Mouse (Mus musculus): ENCODE measurements around the gene Col18a1.

Col18a1 gene

GRCm38 (mm10) chr10:77182804-77183331 lies 16.5 kb upstream of the Col18a1 start:
- no peak for DNase-seq (ENCODE audit: low spot score in 2 of 2)

- DNase-seq (ENCODE audit: low spot score in 2 of 2): no peak
These were observed 13.8 kb upstream of the Col18a1 start for GRCm38 (mm10) chr10:77180110-77180509.

DNA sequence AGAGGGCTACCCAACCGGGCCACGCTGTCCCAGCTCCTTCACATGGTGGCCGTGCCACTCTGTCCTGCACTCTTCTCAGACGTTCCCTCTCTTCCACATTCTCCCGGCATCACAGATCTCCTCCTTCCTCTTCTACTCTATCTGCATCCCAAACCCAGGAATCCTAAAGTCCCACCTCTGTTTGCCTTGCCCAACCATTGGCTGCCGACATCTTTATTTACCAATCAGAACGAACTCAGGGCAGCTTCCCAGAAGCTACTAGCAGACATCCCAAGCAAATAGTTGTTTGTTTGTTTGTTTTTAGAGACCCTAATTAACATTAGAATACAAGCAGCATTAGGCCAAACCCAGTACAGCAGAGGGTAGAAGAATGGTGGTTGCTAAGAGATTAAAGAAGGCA lies 12.3 kb upstream of the Col18a1 start:
- no peak for DNase-seq (ENCODE audit: low spot score in 2 of 2)

- DNase-seq (ENCODE audit: low spot score in 2 of 2): no peak
These were observed 4.1 kb upstream of the Col18a1 start for GRCm38 (mm10) chr10:77170400-77170799.

- DNase-seq (ENCODE audit: low spot score in 2 of 2): peak in 1 of 2 experiments; percentile 26
These were observed 916 bp downstream of the Col18a1 start for GRCm38 (mm10) chr10:77165318-77165945.

DNA sequence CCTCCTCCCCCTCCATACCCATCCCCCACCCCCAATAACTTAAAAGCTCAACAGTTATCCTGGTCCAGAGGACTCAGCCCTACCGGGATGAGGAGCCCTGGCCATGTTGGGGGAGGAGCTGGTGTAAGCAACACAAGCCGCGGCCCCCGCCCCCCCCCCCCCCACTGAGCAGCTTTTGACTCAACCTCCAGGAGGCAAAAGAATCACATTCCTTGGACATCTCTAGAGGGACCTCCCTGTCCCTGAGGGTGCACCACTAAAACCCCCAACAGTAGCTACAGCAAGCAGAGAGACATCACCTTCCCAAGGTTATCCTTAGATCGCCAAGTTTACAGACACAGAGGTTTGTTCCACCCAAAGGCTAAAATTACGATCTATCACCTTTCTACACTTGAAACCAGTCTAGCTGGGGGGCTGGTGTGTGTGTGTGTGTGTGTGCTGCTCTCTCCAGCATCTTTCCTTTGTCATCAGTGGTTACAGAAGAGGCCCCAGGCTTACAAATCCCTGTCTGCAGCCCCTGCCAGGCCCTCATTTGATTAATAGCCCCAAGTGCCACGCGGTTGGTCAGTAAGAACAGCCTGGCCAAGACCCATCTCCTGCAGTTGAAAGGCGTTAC lies 1.8 kb downstream of the Col18a1 start:
- DNase-seq (ENCODE audit: low spot score in 2 of 2): no peak

- no peak for DNase-seq (ENCODE audit: low spot score in 2 of 2)
These were observed 2.3 kb downstream of the Col18a1 start for GRCm38 (mm10) chr10:77164041-77164436.

GRCm38 (mm10) chr10:77163392-77163977 lies 2.9 kb downstream of the Col18a1 start:
- no peak for DNase-seq (ENCODE audit: low spot score in 2 of 2)

DNA sequence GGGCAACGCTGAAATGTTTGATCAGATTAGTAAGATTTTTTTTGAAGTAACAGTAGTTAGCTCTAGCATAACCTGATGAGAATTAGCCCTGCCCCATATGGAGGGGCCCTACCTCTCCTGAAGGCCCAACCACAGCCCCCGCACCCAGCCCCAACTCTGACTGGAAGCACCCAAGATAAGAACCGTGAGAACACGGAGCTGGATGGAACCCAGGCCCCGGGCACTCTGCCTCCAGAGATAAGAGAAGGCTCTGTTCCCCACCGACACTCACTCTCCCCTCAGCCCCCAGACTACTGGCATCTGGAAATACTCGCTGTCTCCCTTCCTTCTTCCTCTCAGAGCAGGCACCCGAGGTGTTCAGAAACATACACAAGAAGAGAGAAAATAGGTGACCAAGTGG lies 6.8 kb downstream of the Col18a1 start:
- no peak for DNase-seq (ENCODE audit: low spot score in 2 of 2)

DNA sequence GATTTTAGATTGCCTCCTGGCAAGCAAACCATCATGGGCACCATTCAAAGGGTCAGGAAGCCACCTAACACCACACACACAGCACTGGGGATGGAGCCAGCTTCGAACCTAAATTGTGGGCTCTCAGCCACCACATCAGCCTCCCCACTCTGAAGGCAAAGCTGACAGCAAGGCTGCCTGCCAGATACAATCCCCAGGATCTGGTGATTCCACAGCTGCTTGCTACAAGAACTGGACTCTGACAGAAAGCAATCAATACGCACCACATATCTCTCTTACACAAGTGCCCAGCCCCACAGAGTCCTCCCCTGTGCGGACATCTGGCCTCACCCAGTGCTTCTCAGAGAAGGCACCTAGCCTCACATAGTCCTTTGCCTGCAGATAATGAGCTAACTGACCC lies 7.4 kb downstream of the Col18a1 start:
- no peak for DNase-seq (ENCODE audit: low spot score in 2 of 2)

- no peak for DNase-seq (ENCODE audit: low spot score in 2 of 2)
These were observed 8.9 kb downstream of the Col18a1 start for GRCm38 (mm10) chr10:77157245-77158019.

GRCm38 (mm10) chr10:77152178-77152621 lies 14.1 kb downstream of the Col18a1 start:
- DNase-seq (ENCODE audit: low spot score in 2 of 2): no peak

DNA sequence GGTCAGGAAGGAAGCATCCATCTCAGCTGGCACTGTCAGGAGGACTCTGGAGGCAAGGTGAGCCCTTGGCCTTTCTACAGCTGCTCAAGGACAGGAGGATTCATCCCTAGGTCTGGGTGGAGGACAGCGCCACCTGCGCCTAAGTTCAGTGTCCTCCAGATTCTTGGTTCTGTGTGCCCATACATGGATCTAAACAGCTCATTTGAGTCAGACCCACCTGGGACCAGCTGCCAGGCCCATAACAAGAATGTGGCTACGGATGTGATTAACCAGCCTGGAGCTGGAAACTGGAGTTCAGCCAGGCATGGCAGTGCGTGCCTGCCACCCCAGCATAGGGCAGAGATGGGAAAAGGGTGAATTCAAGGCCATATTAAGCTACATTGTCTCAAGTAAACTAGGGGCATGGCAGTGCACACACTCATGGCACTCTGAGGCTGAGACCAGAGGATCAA lies 14.8 kb downstream of the Col18a1 start:
- no peak for DNase-seq (ENCODE audit: low spot score in 2 of 2)

- DNase-seq (ENCODE audit: low spot score in 2 of 2): no peak
These were observed 15.3 kb downstream of the Col18a1 start for GRCm38 (mm10) chr10:77150947-77151521.

GRCm38 (mm10) chr10:77150016-77150415 lies 16.3 kb downstream of the Col18a1 start:
- DNase-seq (ENCODE audit: low spot score in 2 of 2): no peak

GRCm38 (mm10) chr10:77147545-77147944 lies 18.8 kb downstream of the Col18a1 start:
- no peak for DNase-seq (ENCODE audit: low spot score in 2 of 2)

DNA sequence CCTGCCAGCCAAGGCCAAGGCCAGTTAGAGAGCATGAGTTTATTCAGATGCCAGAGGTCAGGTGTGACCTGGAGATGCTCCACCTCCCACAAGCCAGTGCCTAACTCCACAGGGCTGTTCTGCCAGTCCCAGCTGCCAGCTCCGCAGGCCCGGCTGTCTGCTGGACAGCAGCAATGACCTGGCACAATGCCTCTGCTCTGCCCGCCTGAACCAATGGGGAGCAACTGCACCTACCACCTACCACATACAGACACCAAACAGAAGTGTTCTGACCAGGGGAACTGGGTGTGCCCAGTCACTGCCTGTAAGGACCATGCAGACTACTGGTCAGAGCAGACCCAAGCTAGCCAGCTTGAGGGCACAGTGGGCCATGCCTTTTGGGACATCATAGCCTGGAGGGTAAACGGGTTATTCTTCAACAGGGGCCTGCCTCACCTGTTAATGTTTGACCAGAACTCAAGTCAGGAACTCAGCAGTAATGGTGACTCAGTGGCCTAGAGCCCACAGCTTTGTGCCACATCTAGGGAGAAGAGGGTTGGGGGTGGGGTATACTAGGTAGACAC lies 19.4 kb downstream of the Col18a1 start:
- DNase-seq (ENCODE audit: low spot score in 2 of 2): no peak

DNA sequence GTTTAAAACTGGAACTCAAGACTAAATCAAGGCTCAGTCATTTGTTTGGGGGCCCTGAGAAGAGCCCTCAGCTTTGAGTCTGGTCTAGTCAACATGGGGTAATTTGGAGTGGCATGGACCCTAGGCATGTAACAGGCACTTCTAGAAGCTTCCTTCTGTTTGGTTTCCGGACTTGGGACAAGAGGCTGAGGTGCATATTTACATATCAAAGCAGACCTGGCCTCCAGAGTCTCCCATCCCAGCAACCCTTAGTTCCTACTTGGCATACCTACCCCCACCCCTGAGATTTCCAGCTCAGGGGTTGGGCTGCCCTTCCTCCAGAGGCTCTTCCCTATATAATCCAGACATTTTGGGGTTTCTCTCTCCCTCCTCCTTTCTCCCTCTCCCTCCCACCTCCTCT lies 20.4 kb downstream of the Col18a1 start:
- DNase-seq (ENCODE audit: low spot score in 2 of 2): no peak

- no peak for DNase-seq (ENCODE audit: low spot score in 2 of 2)
These were observed 22.0 kb downstream of the Col18a1 start for GRCm38 (mm10) chr10:77144372-77144771.

GRCm38 (mm10) chr10:77142328-77142727 lies 24.0 kb downstream of the Col18a1 start:
- no peak for DNase-seq (ENCODE audit: low spot score in 2 of 2)

GRCm38 (mm10) chr10:77138304-77138703 lies 28.0 kb downstream of the Col18a1 start:
- no peak for DNase-seq (ENCODE audit: low spot score in 2 of 2)

Measured in cerebellum, postnatal 4 days (tissue).